Mouse (Mus musculus) midbrain, embryonic 12.5 days (tissue): ENCODE measurements at regions not wholly inside any gene's neighbourhood (a gene's known extent, or its start where the extent isn't known, plus 50 kb on each side); places are given as distances from the start of the nearest gene placed in this dataset.
A peak's percentile ranks its signal among the peaks of the same experiment; 100 is the strongest.

Source experiments
- ATAC-seq: fragments of 200-750 bp; cut with Nextera tagmentation; 2 replicates; pipeline ENCODE4 v1.8.0; 2017; ENCODE audit warnings: low read depth, moderate TSS enrichment, moderate library complexity; ENCODE audit not compliant: low FRiP score
- H3K27ac ChIP-seq: fragments of 300-500 bp; sonication (generic); replicated peaks from 2 replicates; pipeline ENCODE4 v1.5.1; 2016; ENCODE audit warnings: mild to moderate bottlenecking
- H3K27me3 ChIP-seq: fragments of 300-500 bp; sonication (generic); 2 replicates; pipeline ENCODE4 v1.6.1; 2016; ENCODE audit warnings: mild to moderate bottlenecking
- H3K36me3 ChIP-seq: fragments of 300-500 bp; sonication (generic); 2 replicates; pipeline ENCODE4 v1.6.1; 2016
- H3K4me1 ChIP-seq: fragments of 300-500 bp; sonication (generic); 2 replicates; pipeline ENCODE4 v1.6.1; 2016
- H3K4me2 ChIP-seq: fragments of 300-500 bp; sonication (generic); replicated peaks from 2 replicates; pipeline ENCODE4 v1.6.1; 2016; ENCODE audit warnings: mild to moderate bottlenecking, moderate library complexity
- H3K4me3 ChIP-seq: fragments of 300-500 bp; sonication (generic); 2 replicates; pipeline ENCODE4 v1.5.1; 2016; ENCODE audit warnings: mild to moderate bottlenecking
- H3K9ac ChIP-seq: fragments of 300-500 bp; sonication (generic); replicated peaks from 2 replicates; pipeline ENCODE4 v1.6.1; 2016; ENCODE audit warnings: mild to moderate bottlenecking, moderate library complexity
- H3K9me3 ChIP-seq: fragments of 300-500 bp; sonication (generic); 2 replicates; pipeline ENCODE4 v1.6.1; 2016; ENCODE audit warnings: mild to moderate bottlenecking
- WGBS: fragments of 180-500 bp; shearing (Covaris S2); methylation state at CpG from one replicate; pipeline ENCODE4 v1.1.7; 2016; 5-methylcytosine and 5-hydroxymethylcytosine counted together

DNA sequence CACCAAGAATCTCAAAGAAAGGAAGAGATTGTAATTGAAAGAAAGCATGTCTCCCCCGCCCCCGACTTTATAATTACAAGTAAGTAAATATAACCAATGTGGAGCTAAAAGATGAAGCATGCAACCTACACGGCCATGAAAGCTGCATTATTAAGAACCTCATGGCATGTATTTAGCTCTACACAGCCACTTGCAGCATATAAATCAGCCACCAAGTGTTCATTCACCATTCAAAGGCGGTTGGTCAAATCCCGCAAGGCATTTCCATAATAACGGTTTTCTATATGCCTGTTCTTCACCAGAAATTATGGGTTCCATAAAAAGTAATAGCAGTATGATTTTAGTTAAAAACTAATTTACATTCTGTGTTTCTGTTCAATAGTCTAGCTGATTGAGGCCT, 221.4 kb upstream of the Lmcd1 start:
- Histone ChIP-seq H3K9ac (no peak overlapping the region), H3K4me3 (no peak overlapping the region), H3K27ac (no peak overlapping the region), H3K4me1 (no peaks in the 10 kb centered on the region), H3K27me3 (no peaks in the 10 kb centered on the region), H3K9me3 (no peaks in the 10 kb centered on the region), H3K4me2 (no peak overlapping the region), H3K36me3 (no peaks in the 10 kb centered on the region)
- ATAC-seq: no peak
- 90% methylated on average over 6 of the region's 6 CpGs for WGBS

GRCm38 (mm10) chr6:112057895-112058294, 215.7 kb upstream of the Lmcd1 start:
- Histone ChIP-seq H3K4me3 (no peak overlapping the region), H3K36me3 (no peaks in the 10 kb centered on the region), H3K4me2 (no peak overlapping the region), H3K9ac (no peak overlapping the region), H3K9me3 (no peaks in the 10 kb centered on the region), H3K27ac (no peak overlapping the region), H3K4me1 (no peaks in the 10 kb centered on the region), H3K27me3 (no peaks in the 10 kb centered on the region)
- 64% methylated on average over 1 of the region's 1 CpGs for WGBS
- ATAC-seq: no peak

DNA sequence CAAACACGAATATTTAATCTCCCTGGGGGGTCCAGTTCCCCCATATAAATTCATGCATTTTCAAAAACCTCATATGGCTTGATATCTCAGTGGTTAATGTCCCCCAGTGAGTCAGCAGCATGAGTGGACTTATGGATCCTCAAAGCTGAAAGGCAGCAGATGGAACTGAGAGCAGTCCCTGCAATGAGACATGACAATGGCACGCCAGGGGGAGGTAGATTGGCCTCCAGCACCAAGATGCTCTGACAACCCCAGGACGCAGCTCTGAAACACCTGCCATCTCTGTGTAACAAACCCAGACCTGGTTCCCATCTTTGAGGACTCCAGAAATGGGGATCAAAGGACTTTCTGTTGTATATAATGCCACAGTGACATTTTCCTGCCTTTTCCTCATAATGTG, 210.6 kb upstream of the Lmcd1 start:
- Histone ChIP-seq H3K4me1 (no peaks in the 10 kb centered on the region), H3K4me2 (no peak overlapping the region), H3K4me3 (no peak overlapping the region), H3K27ac (no peak overlapping the region), H3K27me3 (no peaks in the 10 kb centered on the region), H3K36me3 (no peaks in the 10 kb centered on the region), H3K9me3 (no peaks in the 10 kb centered on the region), H3K9ac (no peak overlapping the region)
- no peak for ATAC-seq
- WGBS: 71% methylated on average over 3 of the region's 3 CpGs

DNA sequence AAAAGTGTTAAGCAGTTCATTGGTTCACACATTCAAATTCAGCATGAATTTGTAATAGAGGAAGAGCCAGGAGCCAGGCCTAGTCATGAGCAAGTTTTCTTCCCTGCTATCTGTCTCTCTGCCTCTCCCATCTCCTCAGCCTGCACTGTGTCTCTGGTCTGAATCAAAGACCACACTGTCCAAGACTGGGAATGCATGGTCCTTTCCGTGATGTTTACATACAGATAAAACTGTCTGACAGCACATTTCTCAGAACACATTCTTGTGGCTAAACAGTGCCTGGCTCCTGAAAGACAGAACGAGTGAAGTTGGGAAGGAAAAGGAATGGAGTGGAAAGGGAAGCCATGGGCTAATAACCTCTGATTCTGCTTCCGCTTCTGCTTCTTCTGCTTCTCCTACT, 183.0 kb upstream of the Lmcd1 start:
- no peak overlapping the region for H3K9ac ChIP-seq
- no peak for ATAC-seq
- no peaks in the 10 kb centered on the region for H3K9me3 ChIP-seq
- no peak overlapping the region for H3K4me3 ChIP-seq
- H3K27me3 ChIP-seq: no peaks in the 10 kb centered on the region
- WGBS: 95% methylated on average over 3 of the region's 3 CpGs
- no peak overlapping the region for H3K27ac ChIP-seq
- no peak overlapping the region for H3K4me2 ChIP-seq
- H3K36me3 ChIP-seq: no peaks in the 10 kb centered on the region
- no peaks in the 10 kb centered on the region for H3K4me1 ChIP-seq

DNA sequence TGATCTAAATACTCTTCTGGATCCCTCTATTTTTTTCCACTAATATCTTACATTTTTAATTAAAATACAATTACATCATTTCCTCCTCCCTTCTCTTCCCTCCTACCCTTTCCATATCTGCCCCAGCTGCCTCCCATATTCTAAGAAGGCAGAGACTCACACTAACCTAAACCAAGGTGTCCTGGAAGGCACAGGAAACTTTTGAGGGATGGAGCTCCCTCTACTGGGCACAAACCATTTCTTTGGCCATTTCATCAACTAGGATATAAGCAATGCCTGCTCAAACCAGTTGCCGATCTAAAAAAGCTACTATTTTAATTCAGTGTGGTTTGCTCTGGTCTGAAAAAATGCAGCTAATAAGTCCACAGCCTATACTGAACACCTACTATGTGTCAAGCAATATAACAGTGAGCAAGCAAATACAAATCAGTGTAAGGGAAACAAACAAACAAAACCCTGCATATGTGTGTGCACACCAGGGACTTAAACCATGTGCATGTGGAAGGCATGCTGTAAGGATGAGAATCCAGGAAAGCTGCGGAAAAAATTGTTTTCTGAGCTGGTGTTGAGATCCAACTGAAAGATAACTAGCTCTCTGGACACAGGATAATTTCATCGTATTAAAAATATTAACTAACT, 182.3 kb upstream of the Lmcd1 start:
- H3K36me3 ChIP-seq: no peaks in the 10 kb centered on the region
- no peak overlapping the region for H3K9ac ChIP-seq
- WGBS: 52% methylated on average over 3 of the region's 3 CpGs
- ATAC-seq: peak; percentile 80
- no peaks in the 10 kb centered on the region for H3K9me3 ChIP-seq
- H3K27me3 ChIP-seq: no peaks in the 10 kb centered on the region
- H3K27ac ChIP-seq: no peak overlapping the region
- no peak overlapping the region for H3K4me2 ChIP-seq
- H3K4me1 ChIP-seq: no peaks in the 10 kb centered on the region
- no peak overlapping the region for H3K4me3 ChIP-seq

- Histone ChIP-seq H3K27me3 (no peaks in the 10 kb centered on the region), H3K36me3 (no peaks in the 10 kb centered on the region), H3K9me3 (no peaks in the 10 kb centered on the region), H3K4me3 (no peak overlapping the region), H3K4me1 (no peaks in the 10 kb centered on the region), H3K27ac (no peak overlapping the region), H3K9ac (no peak overlapping the region), H3K4me2 (no peak overlapping the region)
- no peak for ATAC-seq
- 85% methylated on average over 3 of the region's 3 CpGs for WGBS
Measured at GRCm38 (mm10) chr6:112093300-112093699, 180.3 kb upstream of the Lmcd1 start.

DNA sequence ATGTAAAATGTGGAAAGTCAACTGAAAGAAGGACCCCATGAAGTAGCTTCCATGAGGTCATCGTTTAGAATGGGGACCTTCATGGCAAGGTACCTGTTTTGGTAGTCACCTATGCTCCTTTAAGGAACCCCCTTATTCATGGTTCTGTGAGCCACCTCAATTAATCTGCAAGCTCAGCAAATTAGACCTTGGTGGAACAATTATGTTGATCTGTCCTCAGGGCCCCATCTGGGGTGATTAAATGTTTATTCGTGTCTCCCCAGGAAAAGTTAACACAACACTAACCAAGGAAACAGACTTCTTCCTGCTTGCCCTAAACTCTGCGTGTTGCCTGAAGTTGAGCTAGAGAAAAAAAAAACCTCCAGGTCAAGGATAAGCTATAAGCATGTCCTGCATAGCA, 175.9 kb upstream of the Lmcd1 start:
- H3K9ac ChIP-seq: no peak overlapping the region
- H3K27me3 ChIP-seq: no peaks in the 10 kb centered on the region
- no peak overlapping the region for H3K27ac ChIP-seq
- H3K36me3 ChIP-seq: no peaks in the 10 kb centered on the region
- H3K9me3 ChIP-seq: no peaks in the 10 kb centered on the region
- H3K4me2 ChIP-seq: no peak overlapping the region
- no peaks in the 10 kb centered on the region for H3K4me1 ChIP-seq
- 86% methylated on average over 3 of the region's 3 CpGs for WGBS
- H3K4me3 ChIP-seq: no peak overlapping the region
- no peak for ATAC-seq

DNA sequence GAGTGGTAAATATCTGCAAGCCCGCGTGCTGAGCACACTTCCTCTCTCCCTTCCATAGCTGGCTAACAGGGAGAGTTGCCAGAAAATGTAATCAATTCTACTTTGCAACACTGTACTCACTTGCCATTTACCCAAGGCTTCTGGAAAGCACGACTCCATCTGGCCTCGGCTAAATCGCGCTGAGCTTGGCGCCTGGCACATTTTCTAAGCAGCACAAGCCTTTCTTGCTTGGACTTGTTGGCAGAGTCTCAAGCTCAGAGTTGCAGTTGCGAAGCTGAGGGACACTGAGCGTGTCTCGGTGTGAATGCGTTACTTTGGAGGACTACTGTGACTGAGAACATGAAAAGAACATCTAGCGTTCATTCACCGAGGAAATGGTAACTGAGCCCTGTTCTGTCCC, 164.9 kb upstream of the Lmcd1 start:
- H3K27ac ChIP-seq: no peak overlapping the region
- no peaks in the 10 kb centered on the region for H3K4me1 ChIP-seq
- no peak for ATAC-seq
- no peaks in the 10 kb centered on the region for H3K9me3 ChIP-seq
- no peaks in the 10 kb centered on the region for H3K36me3 ChIP-seq
- no peak overlapping the region for H3K9ac ChIP-seq
- no peaks in the 10 kb centered on the region for H3K27me3 ChIP-seq
- H3K4me2 ChIP-seq: no peak overlapping the region
- H3K4me3 ChIP-seq: no peak overlapping the region
- 92% methylated on average over 13 of the region's 13 CpGs for WGBS

DNA sequence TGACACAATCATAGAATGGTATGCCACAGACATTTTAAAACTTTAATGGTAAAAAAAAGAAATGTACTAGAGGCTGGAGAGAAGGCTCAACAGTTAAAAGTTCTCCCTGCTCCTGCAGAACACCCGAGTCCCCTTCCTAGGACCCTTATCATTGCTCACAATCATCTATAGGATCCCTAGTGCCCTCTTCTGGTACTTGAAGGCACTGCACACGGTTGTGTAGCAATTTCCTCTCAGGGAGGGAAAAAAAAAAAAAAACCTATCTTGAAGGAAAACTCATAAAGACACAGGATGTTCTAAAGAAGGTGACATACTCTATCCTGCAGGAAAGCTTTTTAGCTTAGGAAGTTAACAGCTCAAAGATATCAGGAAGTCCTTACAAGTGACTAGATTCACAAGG, 154.4 kb upstream of the Lmcd1 start:
- H3K4me3 ChIP-seq: no peak overlapping the region
- no peak for ATAC-seq
- no peaks in the 10 kb centered on the region for H3K4me1 ChIP-seq
- H3K9me3 ChIP-seq: no peaks in the 10 kb centered on the region
- 43% methylated on average over 2 of the region's 2 CpGs for WGBS
- no peaks in the 10 kb centered on the region for H3K27me3 ChIP-seq
- no peak overlapping the region for H3K27ac ChIP-seq
- H3K36me3 ChIP-seq: no peaks in the 10 kb centered on the region
- H3K9ac ChIP-seq: no peak overlapping the region
- H3K4me2 ChIP-seq: no peak overlapping the region

GRCm38 (mm10) chr6:112133522-112133921, 140.0 kb upstream of the Lmcd1 start:
- no peak overlapping the region for H3K9ac ChIP-seq
- H3K9me3 ChIP-seq: no peaks in the 10 kb centered on the region
- no peak overlapping the region for H3K4me3 ChIP-seq

DNA sequence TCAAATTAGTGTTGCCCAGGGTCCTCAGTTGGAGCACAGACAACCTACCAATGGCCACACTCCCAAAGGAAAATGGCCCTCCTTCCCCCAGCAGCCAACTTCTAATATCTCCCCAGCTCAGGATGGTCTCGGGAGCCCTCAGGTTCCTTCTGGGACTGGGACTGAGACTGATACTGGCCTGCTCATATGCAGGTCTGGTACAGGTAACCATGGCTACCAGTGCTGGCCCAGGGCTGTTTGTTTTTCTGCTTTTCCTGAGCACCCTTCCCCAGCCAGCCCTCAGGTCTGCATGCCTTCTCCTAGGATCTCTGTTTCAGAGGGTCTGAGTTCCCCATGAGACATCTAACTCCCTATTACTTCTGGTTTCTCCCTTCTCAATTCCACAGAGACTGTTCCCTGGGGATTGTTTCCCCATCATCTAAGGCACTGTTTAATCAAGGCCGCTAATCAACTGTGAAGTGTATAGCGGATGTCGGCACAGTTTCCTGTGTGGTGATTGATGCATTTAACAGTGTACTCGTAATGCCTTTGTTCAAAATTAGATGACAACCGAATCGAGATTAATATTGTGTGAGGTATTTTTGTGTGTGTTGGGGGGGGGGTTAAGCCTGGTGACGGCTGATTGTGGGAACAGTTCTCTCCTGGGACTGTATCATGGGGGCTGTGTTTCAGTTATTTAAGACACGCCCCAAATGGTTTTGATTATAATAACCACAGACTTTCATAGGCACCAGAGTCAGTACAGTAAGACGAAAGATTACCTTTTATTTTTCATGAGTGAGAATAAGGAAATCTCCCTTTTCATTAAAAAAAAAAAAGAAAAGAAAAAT, 120.8 kb upstream of the Lmcd1 start:
- Histone ChIP-seq H3K4me3 (no peak overlapping the region), H3K36me3 (no peaks in the 10 kb centered on the region), H3K4me2 (no peak overlapping the region), H3K27me3 (no peaks in the 10 kb centered on the region), H3K9ac (no peak overlapping the region), H3K27ac (no peak overlapping the region), H3K4me1 (no peaks in the 10 kb centered on the region), H3K9me3 (no peaks in the 10 kb centered on the region)
- 80% methylated on average over 10 of the region's 10 CpGs for WGBS
- peak; percentile 60; the same call in 1 of the 2 replicates for ATAC-seq

More at GRCm38 (mm10) chr6:112133522-112133921, 140.0 kb upstream of the Lmcd1 start:
- no peak overlapping the region for H3K27ac ChIP-seq
- no peaks in the 10 kb centered on the region for H3K4me1 ChIP-seq
- H3K4me2 ChIP-seq: no peak overlapping the region
- no peaks in the 10 kb centered on the region for H3K27me3 ChIP-seq
- ATAC-seq: no peak
- 28% methylated on average over 3 of the region's 3 CpGs for WGBS
- H3K36me3 ChIP-seq: no peaks in the 10 kb centered on the region

DNA sequence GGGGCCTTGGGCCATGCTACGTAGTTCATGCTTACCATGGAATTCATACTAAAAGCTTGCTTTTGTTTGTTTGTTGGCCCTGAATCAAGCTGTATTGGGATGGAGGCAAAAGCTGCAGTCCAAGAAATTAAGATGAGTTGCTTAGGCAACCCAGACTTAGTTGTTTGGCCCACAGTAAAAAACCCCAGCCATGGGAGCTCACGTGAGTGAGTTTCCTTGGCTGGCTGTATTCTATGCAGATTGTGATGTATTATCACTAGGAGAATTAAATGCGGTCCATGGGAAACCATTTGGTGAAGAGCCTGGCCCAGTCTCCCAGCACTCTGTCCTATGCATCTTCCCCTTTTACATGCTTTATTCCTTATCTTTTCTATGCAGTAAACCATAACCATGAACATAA, 106.1 kb upstream of the Lmcd1 start:
- Histone ChIP-seq H3K27me3 (no peaks in the 10 kb centered on the region), H3K4me2 (no peak overlapping the region), H3K4me3 (no peak overlapping the region), H3K36me3 (no peaks in the 10 kb centered on the region), H3K9ac (no peak overlapping the region), H3K9me3 (no peaks in the 10 kb centered on the region), H3K4me1 (no peaks in the 10 kb centered on the region), H3K27ac (no peak overlapping the region)
- 79% methylated on average over 3 of the region's 3 CpGs for WGBS
- ATAC-seq: no peak
